Mouse (Mus musculus) heart, adult 2 months (tissue): ENCODE measurements at regions not wholly inside any gene's neighbourhood (a gene's known extent, or its start where the extent isn't known, plus 50 kb on each side); places are given as distances from the start of the nearest gene placed in this dataset.

ENCODE experiments used
- CTCF ChIP-seq: fragments of 200-600 bp; IDR thresholded peaks from 2 replicates; pipeline ENCODE4 v1.8.1; 2022; ENCODE audit warnings: antibody characterized with exemption, mild to moderate bottlenecking, moderate library complexity
- POLR2A ChIP-seq: fragments of 200-500 bp; IDR thresholded peaks from 2 replicates; pipeline ENCODE4 v1.6.1; 2011; ENCODE audit warnings: mild to moderate bottlenecking, low read depth, low read length, control low read depth; ENCODE audit not compliant: insufficient read depth

DNA sequence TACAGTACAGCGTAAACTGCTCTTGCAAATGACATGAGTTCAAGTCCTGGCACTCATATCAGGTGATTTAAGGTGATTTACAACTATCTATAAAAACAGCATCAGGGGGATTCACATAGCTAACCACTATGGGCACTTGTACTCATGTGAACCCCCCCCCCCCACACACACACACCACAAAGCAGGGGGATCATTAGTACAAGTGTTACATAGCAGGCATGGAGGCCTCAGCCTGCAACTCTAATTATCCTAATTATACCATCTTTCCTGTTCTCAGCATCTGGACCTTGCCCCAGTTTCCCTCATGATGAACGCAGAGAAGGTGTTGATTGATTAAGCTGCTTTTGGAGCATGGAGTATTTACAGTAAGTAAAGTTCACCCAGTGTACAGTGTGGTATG is 773.5 kb downstream of the Trib2 start:
- TF ChIP-seq POLR2A (no peak), CTCF (no peak)
